Mouse (Mus musculus) left cerebral cortex, adult 9 months (tissue): ENCODE data around the gene Pcyt1a.
"Not testable (repeated sequence)": the region's sequence is repeated elsewhere in the genome, so short reads cannot be mapped to it uniquely, and the experiment has no call there.

Experiments
- DNase-seq, 2 experiments: peaks; one replicate each; pipeline ENCODE4 v3.0.0; 2022; ENCODE audit warnings: low spot score in 2 of 2

The Pcyt1a gene

GRCm38 (mm10) chr16:32472276-32473015 lies 41.7 kb downstream of the Pcyt1a start:
- DNase-seq, result peak in 1 of 2 experiments; percentile 24

GRCm38 (mm10) chr16:32477315-32477714 lies 46.6 kb downstream of the Pcyt1a start:
- DNase-seq, result no peak

GRCm38 (mm10) chr16:32479415-32479814 lies 48.7 kb downstream of the Pcyt1a start:
- no peak for DNase-seq

GRCm38 (mm10) chr16:32484431-32484871 lies 53.7 kb downstream of the Pcyt1a start:
- DNase-seq, result no peak

- DNase-seq, result no peak
Observed at GRCm38 (mm10) chr16:32485209-32485608, 54.5 kb downstream of the Pcyt1a start.

GRCm38 (mm10) chr16:32486046-32486445 lies 55.3 kb downstream of the Pcyt1a start:
- DNase-seq, result no peak

GRCm38 (mm10) chr16:32487234-32488111 lies 56.8 kb downstream of the Pcyt1a start, which contains the start of gene Slc51a:
Gene Slc51a (minus strand): TSS chr16:32487879.
- no peak for DNase-seq

- DNase-seq, result no peak
Observed at GRCm38 (mm10) chr16:32488939-32489338, 58.2 kb downstream of the Pcyt1a start.

- not testable (repeated sequence) for DNase-seq
Observed at GRCm38 (mm10) chr16:32494371-32494770, 63.6 kb downstream of the Pcyt1a start.

- DNase-seq, result no peak
Observed at GRCm38 (mm10) chr16:32495965-32496364, 65.2 kb downstream of the Pcyt1a start, which contains the start of gene Zdhhc19. Gene Zdhhc19 (plus strand): TSS chr16:32496265.

- no peak for DNase-seq
Observed at GRCm38 (mm10) chr16:32498996-32499395, 68.3 kb downstream of the Pcyt1a start.

- DNase-seq, result peak in 1 of 2 experiments; percentile 89
Observed at GRCm38 (mm10) chr16:32499430-32500037, 68.8 kb downstream of the Pcyt1a start.

GRCm38 (mm10) chr16:32501459-32501858 lies 70.7 kb downstream of the Pcyt1a start:
- no peak for DNase-seq

- no peak for DNase-seq
Observed at GRCm38 (mm10) chr16:32502621-32503335, 72.1 kb downstream of the Pcyt1a start.

- DNase-seq, result no peak
Observed at GRCm38 (mm10) chr16:32503633-32504032, 72.9 kb downstream of the Pcyt1a start.

- no peak for DNase-seq
Observed at GRCm38 (mm10) chr16:32506298-32506697, 75.6 kb downstream of the Pcyt1a start.

- DNase-seq, result no peak
Observed at GRCm38 (mm10) chr16:32506868-32507267, 76.1 kb downstream of the Pcyt1a start.

- peak in 1 of 2 experiments; percentile 68 for DNase-seq
Observed at GRCm38 (mm10) chr16:32507407-32507806, 76.7 kb downstream of the Pcyt1a start.

GRCm38 (mm10) chr16:32508035-32508434 lies 77.3 kb downstream of the Pcyt1a start:
- DNase-seq, result no peak

GRCm38 (mm10) chr16:32508506-32509065 lies 77.9 kb downstream of the Pcyt1a start:
- DNase-seq, result no peak
